Mouse (Mus musculus): ENCODE data around the gene Apod. TPM values are rescaled to one million over a fixed set of nuclear protein-coding genes. Genes with fewer than 3 reads are reported as not detected.

Gene Apod
- 24.1 and 27.9 TPM in 2 replicates for polyA plus RNA-seq (2012; ENCODE audit: insufficient read depth, insufficient read length, missing spikeins)

DNA sequence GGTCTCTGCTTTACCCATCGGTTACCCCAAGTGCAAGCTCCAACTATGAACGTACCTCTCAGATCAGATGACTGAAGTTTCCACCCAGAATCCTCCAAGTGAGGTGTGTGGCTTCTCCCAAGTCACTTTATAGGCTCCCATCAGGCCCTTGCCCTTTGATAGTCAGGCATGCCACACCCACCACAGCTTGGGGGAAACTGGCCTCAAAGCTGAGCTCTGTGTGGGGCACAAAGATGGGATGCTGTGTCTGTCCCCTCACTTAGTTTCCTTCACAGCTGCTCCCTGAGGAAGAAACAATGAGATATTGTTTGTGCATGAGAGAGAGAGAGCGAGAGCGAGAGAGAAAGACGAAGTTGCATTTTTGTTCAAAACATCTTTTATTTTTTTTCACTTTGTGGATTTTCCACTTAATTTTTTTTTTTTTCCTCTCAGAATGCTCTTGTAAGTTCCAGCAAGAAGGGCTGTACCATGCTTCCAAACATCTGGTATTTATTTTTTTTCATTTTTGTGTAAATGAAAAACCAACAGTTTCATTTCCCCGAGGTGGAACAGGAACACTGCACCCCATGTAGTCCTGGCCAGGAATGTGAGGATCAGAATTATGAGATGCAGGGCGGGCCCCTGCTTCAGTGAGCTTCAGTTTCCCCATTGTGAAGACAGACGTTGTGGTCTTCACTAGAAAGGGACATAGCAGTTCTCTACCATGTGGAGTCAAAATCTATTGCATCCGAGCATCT lies at the start of gene Apod:
Gene Apod, minus strand, starts transcription at position 312 of the 737 bp plus-strand sequence.
- H3K4me3 ChIP-seq (ENCODE audit: insufficient read depth, low read depth, low read length): no peak within 1 kb of the TSS
- H3K4me1 ChIP-seq (ENCODE audit: control insufficient read depth, insufficient read depth, insufficient read length, low read length): peaks cover 17% of the 10 kb centered on the region
- H3K27ac ChIP-seq (replicated peaks; ENCODE audit: low read depth, low read length): peak within 1 kb of the TSS; percentile 81

DNA sequence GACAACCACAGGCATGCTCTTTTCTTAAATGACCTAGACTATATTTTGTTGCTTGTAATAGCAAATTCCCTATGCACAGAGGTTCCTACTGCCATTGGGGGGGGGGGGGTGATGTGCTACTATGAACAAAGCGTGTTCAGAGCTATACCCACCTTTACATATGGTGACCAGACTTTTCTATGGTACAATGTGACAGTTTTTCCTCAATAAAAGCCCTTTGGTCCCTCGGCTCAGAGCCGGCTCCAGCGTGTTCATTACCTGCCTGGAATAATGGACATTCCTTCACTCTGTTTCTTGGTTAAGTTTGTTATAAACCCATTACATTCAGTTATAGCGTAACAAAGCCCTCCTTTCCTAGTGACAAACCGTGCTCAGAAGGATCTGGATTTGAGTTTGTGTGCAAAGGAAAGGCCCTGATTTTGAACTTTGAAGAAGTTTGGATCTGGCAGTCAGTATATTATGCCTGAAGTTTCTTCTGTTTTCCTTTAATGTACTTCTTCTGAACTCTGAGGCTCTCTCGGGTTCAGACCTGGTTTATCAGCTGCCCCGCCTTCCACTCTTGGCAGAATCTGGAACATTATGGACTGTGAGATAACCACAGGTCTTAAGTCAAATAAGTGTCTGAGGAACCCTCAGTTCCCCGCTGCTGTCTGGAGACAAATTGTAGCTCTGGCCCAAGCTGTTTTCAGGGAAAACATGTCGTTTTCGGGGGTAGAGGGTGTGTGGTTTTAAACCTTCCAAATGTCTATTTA lies 49.3 kb upstream of the Apod start:
- Histone ChIP-seq H3K27ac (replicated peaks; ENCODE audit: low read depth, low read length) (no peak overlapping the region), H3K4me1 (ENCODE audit: control insufficient read depth, insufficient read depth, insufficient read length, low read length) (no peaks in the 10 kb centered on the region), H3K4me3 (ENCODE audit: insufficient read depth, low read depth, low read length) (no peak overlapping the region)

DNA sequence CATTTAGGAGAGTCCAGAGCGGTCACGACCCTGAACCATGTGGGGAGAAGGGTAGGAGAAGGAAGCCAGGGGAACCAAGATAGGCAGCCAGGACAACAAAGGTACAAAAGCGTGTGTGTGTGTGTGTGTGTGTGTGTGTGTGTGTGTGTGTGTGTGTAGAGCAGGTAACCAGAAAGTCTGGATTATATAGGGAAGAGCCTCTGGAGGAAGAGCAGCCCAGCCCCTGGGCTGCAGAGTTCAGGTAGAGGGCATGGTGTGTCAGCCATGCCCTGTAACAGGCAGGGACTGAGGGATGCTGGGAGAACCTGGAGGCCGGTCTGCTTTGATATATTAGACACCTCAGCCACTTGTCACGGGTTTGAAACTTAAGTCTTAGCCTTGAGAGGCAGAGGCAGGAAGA lies 44.9 kb upstream of the Apod start:
- H3K4me1 ChIP-seq (ENCODE audit: control insufficient read depth, insufficient read depth, insufficient read length, low read length): no peaks in the 10 kb centered on the region
- H3K4me3 ChIP-seq (ENCODE audit: insufficient read depth, low read depth, low read length): no peak overlapping the region
- no peak overlapping the region for H3K27ac ChIP-seq (replicated peaks; ENCODE audit: low read depth, low read length)

DNA sequence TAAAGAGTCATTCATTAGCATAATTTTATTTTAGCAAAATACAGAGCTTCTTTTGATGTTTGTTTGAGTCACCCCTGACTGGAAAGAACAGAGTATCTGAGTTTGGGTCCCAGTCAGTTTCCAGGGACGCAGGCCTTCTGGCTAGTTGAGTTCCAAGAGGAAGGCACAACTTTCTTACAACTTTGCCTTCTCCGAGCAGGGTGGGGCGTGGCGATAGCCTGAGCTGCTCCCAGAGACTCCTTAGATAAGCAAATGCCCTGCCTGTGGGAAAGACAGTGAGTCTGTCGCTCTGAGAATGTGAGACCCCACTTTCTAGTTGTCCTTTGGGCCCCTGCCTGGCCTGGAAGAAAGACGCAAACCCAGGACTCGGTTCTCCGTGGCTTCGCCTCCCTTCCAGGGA lies 44.4 kb upstream of the Apod start:
- H3K27ac ChIP-seq (replicated peaks; ENCODE audit: low read depth, low read length): no peak overlapping the region
- no peaks in the 10 kb centered on the region for H3K4me1 ChIP-seq (ENCODE audit: control insufficient read depth, insufficient read depth, insufficient read length, low read length)
- H3K4me3 ChIP-seq (ENCODE audit: insufficient read depth, low read depth, low read length): no peak overlapping the region

DNA sequence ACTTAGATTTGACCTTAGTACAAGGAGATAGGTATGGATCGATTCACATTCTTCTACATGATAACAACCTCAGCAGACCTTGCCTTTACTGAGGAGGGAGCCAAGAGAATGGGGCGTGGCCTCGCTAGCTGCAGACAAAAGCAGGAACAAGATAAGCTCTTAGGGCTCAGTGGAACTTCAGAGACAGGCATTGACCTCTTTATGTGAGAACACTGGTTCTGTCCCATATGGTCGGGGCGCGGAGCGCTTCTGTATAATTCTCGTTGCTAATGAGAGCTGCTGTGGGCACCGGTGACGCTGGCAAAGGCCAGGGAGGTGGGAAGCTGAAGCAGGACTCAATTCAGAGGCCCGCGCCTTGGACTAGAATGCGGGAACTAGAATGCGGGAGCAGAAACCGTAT lies 44.0 kb upstream of the Apod start:
- Histone ChIP-seq H3K27ac (replicated peaks; ENCODE audit: low read depth, low read length) (no peak overlapping the region), H3K4me3 (ENCODE audit: insufficient read depth, low read depth, low read length) (no peak overlapping the region)

DNA sequence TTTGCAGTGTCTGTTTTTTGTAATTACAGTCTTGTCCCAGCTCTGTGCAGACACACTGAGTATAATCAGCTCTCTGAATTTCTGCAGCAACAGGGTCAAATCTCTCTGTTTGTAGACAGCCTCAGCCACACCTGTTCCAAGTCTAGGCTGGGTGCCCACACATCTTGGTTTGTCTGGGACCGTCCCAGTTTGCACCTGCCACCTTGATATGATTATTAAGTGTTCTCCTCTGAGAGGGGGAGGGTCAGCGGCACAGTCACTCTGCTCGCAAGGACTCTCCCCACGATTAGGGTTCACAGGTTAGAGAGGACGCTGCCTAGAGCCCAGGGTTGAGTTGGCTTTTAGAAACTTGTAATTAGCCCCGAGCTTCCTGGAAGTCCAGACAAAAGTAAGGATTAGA lies 41.3 kb upstream of the Apod start:
- no peak overlapping the region for H3K4me3 ChIP-seq (ENCODE audit: insufficient read depth, low read depth, low read length)
- H3K4me1 ChIP-seq (ENCODE audit: control insufficient read depth, insufficient read depth, insufficient read length, low read length): no peaks in the 10 kb centered on the region
- no peak overlapping the region for H3K27ac ChIP-seq (replicated peaks; ENCODE audit: low read depth, low read length)

More for the DNA sequence above, 44.0 kb upstream of the Apod start:
- no peaks in the 10 kb centered on the region for H3K4me1 ChIP-seq (ENCODE audit: control insufficient read depth, insufficient read depth, insufficient read length, low read length)

DNA sequence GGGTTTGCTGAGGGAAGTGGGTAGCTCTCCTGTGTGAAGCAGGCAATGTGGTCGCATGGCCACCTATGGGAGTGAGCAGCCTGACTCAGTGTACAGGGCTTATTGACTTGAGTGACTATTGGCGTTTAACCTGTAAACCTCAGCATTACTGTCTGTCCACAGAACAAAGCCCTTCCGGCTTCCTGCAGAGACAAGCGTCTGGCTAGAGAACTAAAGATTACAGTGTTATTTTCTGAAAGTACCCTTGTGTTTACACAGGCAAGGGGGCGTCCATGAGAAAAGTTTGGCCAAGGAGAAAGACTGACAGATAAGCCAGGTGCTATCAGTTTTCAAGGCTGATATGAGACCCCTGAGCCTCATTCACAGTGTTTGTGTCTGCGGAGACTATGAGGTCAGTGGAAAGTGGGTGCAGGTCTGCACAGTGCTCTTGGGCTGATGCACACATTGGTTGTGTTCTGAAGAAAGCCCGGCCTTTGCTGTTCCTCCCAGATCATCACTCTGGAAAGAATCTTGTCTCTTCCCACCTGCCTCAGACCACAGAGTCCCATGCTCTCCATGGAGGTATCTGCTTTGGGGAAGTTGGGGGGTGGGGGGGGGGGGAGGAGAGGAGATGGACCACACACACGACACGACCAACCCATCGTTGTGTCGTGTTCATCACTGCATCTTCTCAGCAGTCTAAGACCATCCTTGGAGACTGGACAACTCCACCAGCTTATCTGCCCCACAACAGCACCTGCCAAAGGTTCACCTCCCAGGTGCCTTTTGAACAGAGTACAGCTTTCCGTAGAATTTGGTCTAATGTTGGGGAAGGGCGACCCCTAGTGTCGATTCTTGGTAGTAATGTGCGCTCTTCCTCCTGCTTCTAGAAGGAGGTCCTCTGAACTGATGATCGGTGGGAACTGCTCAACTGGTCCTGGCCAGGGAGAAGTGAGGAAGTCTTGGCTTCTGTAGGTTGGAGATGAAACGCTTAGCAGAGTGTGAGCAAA lies 40.0 kb upstream of the Apod start:
- Histone ChIP-seq H3K27ac (replicated peaks; ENCODE audit: low read depth, low read length) (no peak overlapping the region), H3K4me3 (ENCODE audit: insufficient read depth, low read depth, low read length) (no peak overlapping the region), H3K4me1 (ENCODE audit: control insufficient read depth, insufficient read depth, insufficient read length, low read length) (no peaks in the 10 kb centered on the region)

DNA sequence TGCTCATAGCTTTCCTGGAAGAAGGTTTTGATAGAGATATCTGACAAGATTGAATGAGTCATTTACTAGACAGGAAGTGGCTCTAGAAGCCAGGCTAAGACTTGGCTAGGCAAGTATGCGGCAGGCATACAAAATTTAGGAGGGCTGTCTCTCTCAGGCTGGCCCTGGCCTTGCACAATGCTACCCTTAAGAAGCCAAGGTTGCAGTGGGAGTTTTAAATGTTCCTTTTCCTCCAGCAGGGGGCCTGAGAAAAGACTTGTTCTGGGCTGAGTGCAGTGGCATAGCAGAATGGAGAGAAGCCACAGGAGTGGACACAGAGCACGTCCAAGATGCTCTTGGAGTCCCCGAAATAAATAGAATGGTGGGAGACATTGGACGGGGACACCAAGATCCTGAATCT lies 38.4 kb upstream of the Apod start:
- no peak overlapping the region for H3K4me3 ChIP-seq (ENCODE audit: insufficient read depth, low read depth, low read length)
- H3K4me1 ChIP-seq (ENCODE audit: control insufficient read depth, insufficient read depth, insufficient read length, low read length): no peaks in the 10 kb centered on the region
- H3K27ac ChIP-seq (replicated peaks; ENCODE audit: low read depth, low read length): no peak overlapping the region

DNA sequence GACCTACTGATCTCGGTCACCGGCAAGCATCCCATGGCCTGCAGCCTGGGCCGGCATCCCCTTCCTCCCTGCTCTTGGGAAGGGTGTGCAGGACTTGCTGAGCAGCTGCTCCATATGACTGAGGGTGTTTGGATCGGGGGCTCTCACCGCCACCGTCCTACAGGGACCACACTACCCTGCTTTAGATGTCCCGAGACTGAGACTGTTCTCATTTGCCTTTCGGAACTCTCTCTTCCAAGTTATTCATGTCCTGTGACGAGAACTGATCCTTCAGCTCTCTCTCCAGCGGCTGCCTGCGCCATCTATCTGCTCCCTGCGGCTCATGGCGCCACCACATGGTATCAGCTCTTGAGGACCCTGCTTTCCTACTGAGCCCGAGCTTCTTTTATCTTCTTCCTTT lies 33.0 kb upstream of the Apod start:
- Histone ChIP-seq H3K4me1 (ENCODE audit: control insufficient read depth, insufficient read depth, insufficient read length, low read length) (peaks cover 10% of the 10 kb centered on the region; the same call in 1 of the 2 replicates), H3K4me3 (ENCODE audit: insufficient read depth, low read depth, low read length) (peak overlapping the region; percentile 42), H3K27ac (replicated peaks; ENCODE audit: low read depth, low read length) (peak overlapping the region; percentile 45; the same call in 1 of the 2 replicates)

DNA sequence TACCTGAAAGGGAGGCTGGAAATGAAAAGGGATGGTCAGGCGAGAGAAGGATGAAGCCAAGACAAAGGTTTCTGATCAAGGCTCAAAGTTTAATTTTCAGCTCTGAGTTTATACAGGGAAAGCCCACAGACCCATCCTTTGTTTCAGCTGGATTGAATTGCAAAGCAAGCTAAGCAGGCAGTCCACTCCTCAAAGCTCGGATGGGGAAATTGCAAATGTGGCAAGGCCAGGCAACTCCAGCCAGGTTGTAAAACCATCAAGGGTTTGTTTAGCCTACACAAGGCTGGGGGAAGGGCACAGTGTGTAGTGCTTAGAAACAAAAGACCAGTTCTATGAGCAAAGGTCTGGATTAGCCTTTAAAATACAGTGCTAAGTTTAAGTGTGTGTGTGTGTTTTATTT lies 28.4 kb upstream of the Apod start:
- peaks cover 14% of the 10 kb centered on the region; the same call in 1 of the 2 replicates for H3K4me1 ChIP-seq (ENCODE audit: control insufficient read depth, insufficient read depth, insufficient read length, low read length)
- no peak overlapping the region for H3K27ac ChIP-seq (replicated peaks; ENCODE audit: low read depth, low read length)
- H3K4me3 ChIP-seq (ENCODE audit: insufficient read depth, low read depth, low read length): no peak overlapping the region

DNA sequence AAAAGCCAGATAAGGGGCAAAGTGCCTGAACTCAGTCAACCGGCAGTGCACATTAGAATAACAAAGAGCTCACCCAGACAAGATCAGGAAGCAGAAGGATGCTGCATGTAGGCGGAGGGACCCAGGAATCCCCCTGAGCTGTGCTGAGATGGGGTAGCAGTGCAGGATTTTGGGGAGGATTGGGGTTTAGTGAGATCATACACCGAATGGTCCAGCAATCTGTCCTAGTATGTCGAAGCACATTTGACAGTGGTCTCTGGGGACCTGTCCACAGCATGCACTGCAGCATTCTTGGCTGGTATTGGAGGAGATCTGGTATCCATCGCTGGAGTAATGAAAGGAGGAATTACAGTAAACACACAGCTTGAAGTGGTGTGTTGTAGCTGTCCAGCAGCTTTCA lies 27.9 kb upstream of the Apod start:
- Histone ChIP-seq H3K4me1 (ENCODE audit: control insufficient read depth, insufficient read depth, insufficient read length, low read length) (peaks cover 14% of the 10 kb centered on the region; the same call in 1 of the 2 replicates), H3K27ac (replicated peaks; ENCODE audit: low read depth, low read length) (no peak overlapping the region), H3K4me3 (ENCODE audit: insufficient read depth, low read depth, low read length) (no peak overlapping the region)

DNA sequence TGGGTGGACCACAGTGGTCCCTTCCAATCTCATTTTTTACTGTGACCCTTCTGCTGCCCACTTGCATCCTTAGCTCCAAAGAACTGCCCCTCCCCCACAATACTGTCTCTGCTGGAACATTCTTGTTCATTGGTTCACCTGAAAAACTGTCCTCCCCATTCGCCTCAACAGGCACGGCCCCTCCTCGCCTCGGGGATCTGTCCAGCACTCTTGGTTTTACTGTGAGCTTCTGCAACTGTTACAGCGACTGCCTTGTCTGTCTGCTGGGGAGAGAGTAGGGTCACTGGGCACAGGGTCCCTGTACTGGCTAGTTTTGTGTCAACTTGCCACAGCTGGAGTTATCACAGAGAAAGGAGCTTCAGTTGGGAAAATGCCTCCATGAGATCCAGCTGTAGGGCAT lies 24.7 kb upstream of the Apod start:
- Histone ChIP-seq H3K4me1 (ENCODE audit: control insufficient read depth, insufficient read depth, insufficient read length, low read length) (peaks cover 13% of the 10 kb centered on the region; the same call in 1 of the 2 replicates), H3K4me3 (ENCODE audit: insufficient read depth, low read depth, low read length) (no peak overlapping the region), H3K27ac (replicated peaks; ENCODE audit: low read depth, low read length) (no peak overlapping the region)

DNA sequence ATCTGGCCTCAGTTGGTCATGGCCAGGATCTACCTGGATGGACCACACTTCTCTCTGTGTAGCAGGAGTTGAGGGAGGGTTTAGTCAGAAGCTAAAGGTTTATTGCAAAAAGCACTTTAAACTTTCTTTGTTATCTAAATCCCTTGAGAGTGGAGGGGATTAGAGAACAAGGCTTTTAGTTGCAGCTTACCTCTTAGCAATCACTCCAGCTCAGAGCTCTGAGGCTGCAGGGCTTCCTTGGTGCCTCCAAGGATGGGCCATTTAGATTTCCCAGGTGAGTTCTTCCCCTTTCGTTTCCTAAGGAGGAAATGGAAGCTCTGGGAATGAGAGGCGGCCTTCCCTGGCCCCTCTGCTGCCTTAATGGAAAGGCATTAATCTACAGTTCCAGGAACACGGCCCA lies 23.3 kb upstream of the Apod start:
- H3K4me1 ChIP-seq (ENCODE audit: control insufficient read depth, insufficient read depth, insufficient read length, low read length): peaks cover 6% of the 10 kb centered on the region; the same call in 1 of the 2 replicates
- H3K4me3 ChIP-seq (ENCODE audit: insufficient read depth, low read depth, low read length): no peak overlapping the region
- no peak overlapping the region for H3K27ac ChIP-seq (replicated peaks; ENCODE audit: low read depth, low read length)

DNA sequence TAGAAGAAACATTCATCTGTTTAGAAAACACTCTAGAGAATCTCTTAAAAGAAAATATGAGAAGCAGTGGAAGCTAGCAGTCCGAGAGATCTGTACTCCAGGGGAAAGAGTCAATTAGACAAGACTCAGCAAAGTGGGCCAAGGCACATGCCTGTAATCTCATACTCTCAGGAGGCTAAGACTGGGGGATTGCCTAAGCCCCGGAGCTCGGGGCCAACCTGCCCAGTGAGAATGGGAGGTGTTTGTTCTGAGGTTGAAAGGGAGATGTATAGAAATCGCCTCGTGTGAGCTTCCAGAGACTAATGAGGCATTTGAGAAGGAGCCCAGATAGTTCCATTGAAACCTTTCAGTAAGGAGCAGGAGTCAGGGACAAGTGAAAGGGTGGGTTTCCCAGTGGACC lies 20.2 kb upstream of the Apod start:
- H3K27ac ChIP-seq (replicated peaks; ENCODE audit: low read depth, low read length): no peak overlapping the region
- H3K4me3 ChIP-seq (ENCODE audit: insufficient read depth, low read depth, low read length): no peak overlapping the region
- no peaks in the 10 kb centered on the region for H3K4me1 ChIP-seq (ENCODE audit: control insufficient read depth, insufficient read depth, insufficient read length, low read length)

DNA sequence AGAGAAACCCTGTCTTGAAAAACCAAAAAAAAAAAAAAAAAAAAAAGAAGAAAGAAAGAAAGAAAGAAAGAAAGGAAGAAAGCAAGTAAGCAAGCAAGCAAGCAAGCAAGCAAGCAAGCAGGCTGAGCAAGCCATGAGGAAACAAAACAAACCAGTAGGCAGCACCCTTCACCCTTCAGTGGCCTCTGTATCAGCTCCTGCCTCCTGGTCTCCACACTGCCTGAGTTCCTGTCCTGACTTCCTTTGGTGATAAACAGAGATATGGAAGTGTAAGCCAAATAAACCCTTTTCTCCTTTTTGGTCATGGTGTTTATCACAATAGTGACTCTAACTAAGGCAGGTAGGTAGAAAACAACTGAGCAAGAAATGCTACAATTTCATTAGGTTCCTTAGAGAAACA lies 18.0 kb upstream of the Apod start:
- peaks cover 8% of the 10 kb centered on the region; the same call in 1 of the 2 replicates for H3K4me1 ChIP-seq (ENCODE audit: control insufficient read depth, insufficient read depth, insufficient read length, low read length)
- H3K4me3 ChIP-seq (ENCODE audit: insufficient read depth, low read depth, low read length): no peak overlapping the region
- H3K27ac ChIP-seq (replicated peaks; ENCODE audit: low read depth, low read length): no peak overlapping the region
